Mouse (Mus musculus) layer of hippocampus, adult 9-11 months (tissue): ENCODE results near the gene Slc22a3.

Experiments used
- DNase-seq: peaks from one replicate; pipeline ENCODE4 v3.0.0; 2022

The Slc22a3 gene

DNA sequence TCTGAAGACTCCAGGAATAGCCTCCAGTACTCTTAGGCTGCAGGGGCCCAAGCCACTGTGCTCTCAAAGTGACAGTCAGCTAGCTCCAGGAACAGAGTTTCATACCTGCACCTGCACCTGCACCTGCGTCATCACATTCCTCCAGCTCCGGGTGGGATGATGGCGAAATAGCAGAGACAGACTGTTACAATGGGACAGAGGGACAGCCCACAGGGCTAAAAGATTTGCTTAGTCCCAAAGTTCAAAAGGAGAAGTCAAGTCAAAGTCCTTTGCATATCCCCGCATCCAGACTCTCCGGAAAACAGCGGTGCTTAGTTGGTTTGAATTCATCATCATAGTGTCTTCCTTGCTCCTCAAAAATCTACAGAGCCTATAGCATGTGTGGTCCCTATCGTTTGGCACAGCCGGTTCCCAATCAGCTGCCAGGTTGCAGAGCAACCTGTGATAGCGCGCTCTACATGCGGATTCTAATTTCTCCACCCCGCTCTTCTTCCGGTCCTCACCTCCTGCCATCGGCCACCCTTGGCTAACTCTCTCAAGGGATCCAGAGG is at the start of gene Slc22a3:
TSS of gene Slc22a3 (minus strand) at position 51 of the 551 bp plus-strand sequence.
- no peak for DNase-seq

GRCm38 (mm10) chr17:12534353-12535145 is 27.0 kb upstream of the Slc22a3 start:
- peak; percentile 48 for DNase-seq

GRCm38 (mm10) chr17:12532115-12532514 is 24.6 kb upstream of the Slc22a3 start:
- no peak for DNase-seq

DNA sequence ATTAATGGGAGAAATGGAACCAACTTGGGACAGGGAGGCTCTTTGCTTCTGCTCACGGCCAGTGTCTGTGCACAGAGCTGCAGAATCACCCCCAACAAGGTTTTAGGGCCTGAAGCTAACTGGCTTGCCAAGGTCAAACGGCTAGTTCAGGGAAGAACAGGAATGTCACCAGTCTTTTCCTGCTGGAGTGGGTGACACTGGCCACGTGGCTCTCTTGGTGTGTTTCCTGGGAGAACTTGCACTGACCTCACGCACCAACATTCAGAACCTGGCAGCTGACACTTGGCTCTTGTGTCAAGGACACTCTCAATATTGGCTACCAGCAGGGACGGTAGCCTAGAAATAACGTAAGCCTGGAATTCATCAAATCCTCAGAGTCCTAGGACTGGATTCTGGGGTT is 22.6 kb upstream of the Slc22a3 start:
- no peak for DNase-seq

- DNase-seq: no peak
Observed at GRCm38 (mm10) chr17:12529384-12529985, 22.0 kb upstream of the Slc22a3 start.

DNA sequence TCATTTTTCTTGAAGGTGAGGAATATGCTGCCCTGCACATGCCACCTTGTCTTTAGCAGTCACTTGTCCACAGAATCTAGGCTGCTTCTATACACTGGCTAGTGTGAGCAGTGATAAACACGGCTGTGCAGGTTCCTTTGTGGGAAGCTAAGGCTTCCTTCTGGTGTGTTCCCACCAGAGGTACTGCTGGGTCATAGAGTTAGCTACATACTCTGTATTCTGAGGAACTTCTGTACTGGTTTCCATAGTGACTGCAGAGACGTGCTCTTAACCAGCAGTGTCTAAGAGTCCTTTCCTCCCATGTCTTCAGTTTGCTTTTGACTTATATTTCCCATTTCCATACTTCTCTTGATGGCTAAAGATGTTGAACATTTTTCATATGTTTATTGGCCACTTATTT is 11.6 kb upstream of the Slc22a3 start:
- no peak for DNase-seq

- DNase-seq: no peak
Observed at GRCm38 (mm10) chr17:12518194-12518593, 10.7 kb upstream of the Slc22a3 start.

GRCm38 (mm10) chr17:12513997-12514396 is 6.5 kb upstream of the Slc22a3 start:
- no peak for DNase-seq

DNA sequence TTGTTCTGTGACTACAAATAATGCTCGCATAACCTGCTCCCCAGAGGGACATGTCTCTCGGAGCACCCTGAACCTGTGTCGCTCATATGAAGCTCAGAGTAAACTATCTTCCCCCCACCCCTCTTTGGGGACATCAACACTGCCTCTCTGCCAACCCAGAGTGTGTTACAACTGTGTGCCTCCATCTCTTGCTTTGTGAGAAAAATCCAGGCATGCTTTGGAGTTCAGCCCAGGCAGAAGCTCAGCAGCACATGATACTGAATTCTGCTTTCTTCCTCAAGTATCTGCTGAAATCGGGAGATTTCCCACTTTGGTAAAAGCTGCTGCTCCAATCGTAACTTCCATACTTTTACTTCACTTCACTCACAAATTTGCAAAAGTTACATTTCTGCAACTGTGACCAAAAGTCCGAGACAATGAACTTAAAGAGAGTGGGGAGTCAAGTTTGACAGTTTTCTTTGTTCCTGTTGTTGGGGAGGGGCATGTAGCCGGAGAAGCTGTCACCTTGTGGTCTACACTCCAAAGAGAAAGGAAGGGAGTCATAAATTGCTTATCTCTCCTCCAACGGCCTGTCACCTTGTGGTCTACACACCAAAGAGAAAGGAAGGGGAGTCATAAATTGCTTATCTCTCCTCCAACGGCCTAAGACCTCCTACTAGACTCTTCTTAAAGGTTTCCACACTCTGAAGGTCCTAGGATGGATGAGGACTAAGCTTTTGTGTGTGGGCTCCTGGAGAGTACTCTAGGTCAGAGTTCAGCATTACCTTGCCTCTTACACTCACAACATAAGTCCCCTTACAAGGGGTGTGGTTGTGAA is 5.8 kb upstream of the Slc22a3 start:
- no peak for DNase-seq

- no peak for DNase-seq
Observed at GRCm38 (mm10) chr17:12511193-12511592, 3.7 kb upstream of the Slc22a3 start.

DNA sequence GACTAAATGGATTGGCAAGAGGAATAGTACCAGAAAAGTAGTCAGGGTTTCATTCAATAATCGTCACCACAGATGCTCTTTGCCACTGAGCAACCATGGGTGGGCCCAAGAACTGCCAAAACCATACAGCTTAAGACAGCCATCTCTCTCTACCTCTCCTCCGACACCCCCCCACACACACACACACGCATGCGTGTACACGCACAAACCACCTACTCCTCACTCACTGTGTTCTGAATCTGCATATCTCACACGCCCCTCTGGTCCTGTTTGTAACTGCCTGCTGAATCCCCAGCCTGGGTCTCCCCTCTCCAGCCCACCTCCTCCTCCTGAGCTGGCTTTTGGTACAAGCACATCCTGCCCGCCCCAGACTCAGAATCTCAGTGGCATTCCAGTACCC is 872 bp upstream of the Slc22a3 start:
- no peak for DNase-seq

- DNase-seq: no peak
Observed at GRCm38 (mm10) chr17:12506903-12507563, 471 bp downstream of the Slc22a3 start.

DNA sequence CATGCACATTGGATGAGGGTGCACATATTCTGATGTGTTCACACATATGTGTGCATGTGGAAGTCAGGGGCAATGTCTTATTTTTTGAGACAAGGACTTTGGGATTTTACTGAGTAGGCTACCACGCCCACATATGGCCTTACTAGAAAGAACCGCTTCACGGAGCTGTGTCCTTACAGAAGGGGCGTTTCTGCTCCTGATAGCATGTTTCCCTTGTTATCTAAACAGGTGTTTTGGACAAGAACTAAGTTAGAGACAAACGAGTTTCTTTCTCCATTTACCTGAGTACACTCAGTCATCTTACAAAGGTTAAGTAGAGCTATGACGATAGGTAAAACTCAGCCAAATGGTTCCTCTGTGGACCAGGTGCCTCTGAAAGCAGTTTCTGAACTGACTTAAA is 1.8 kb downstream of the Slc22a3 start:
- no peak for DNase-seq

DNA sequence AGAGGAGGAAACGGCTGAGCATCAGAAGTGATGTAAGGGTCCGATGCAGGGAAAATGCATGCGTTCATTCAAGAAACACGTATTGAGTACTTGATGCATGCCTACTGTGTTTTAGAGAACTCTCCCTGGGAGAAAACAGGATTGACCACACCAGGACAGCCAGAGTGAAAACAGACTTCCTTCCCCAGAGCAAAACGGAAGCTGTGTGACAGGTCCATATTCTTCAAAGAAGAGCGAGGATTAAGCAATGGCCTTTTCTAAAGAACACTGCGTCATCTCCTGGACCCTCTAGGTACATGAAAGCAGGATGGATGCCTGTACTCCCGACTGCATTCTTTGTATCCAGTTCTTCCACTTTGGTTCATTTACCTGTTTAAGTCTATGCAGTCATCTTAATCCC is 8.1 kb downstream of the Slc22a3 start:
- no peak for DNase-seq

DNA sequence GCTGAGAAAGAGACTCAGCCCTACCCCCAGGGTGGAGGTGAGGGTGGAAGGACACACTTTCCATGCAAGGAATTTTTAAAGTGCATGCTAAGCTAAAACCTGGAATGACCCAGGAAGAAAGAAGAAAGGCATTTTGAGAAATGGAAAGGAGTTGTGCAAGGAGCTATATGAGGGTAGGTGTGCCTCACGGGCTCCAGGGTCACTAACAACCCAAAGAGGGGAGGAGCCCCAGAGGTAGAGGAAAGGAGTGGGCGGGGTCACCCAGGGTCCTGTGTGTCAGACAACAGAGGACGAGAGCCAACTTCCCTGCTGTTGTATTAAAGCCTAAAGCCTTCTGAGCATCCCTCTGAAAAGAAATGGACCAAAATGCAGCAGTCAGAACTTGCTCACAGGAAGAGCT is 11.9 kb downstream of the Slc22a3 start:
- DNase-seq: no peak

- no peak for DNase-seq
Observed at GRCm38 (mm10) chr17:12491591-12491990, 15.9 kb downstream of the Slc22a3 start.

GRCm38 (mm10) chr17:12489888-12490287 is 17.6 kb downstream of the Slc22a3 start:
- DNase-seq: no peak

GRCm38 (mm10) chr17:12485657-12486056 is 21.8 kb downstream of the Slc22a3 start:
- no peak for DNase-seq

GRCm38 (mm10) chr17:12479416-12479815 is 28.1 kb downstream of the Slc22a3 start:
- DNase-seq: peak; percentile 13

DNA sequence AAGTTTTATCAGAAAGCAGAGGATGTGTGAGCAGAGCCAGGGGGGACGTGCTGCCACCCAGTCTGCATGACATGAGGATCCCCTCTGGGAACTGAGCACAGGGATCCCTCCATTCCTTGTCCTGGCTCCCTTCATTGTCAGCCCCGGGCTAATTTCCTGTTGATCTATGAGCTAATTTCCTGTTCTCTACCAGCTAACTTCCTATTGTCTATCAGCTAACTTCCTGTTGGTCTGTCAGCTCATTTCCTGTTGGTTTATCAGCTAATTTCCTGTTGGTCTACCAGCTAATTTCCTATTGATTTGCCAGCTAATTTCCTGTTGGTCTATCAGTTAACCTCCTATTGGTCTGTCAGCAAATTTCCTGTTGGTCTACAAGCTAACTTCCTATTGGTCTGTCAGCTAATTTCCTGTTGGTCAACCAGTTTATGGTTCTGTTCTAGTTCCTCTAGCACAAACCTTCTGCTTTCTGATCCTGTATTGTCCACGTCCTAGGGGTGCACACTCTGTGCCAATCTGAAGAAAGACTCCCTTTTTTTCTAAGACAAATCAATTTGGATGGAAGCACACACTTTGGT is 32.9 kb downstream of the Slc22a3 start:
- DNase-seq: no peak

DNA sequence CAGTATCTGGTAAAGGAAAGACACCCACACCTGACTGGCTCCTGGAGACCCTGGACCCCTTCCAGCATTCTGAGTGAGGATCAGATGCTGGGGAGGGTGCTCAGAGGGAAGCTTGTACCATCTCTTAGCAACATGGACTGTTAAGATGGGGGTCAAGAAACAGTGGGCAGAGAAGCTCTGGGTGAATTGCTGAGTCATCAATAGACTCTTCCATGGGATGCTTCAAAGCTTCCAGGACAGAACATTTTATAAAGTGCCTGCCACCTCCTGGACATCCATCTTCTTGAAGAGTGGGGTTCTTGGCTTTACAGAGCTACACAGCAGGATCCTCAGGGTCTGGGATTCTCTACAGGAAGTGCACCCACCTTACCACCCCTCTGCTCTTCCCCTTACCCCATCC is 35.0 kb downstream of the Slc22a3 start:
- no peak for DNase-seq

GRCm38 (mm10) chr17:12468745-12469144 is 38.8 kb downstream of the Slc22a3 start:
- DNase-seq: no peak

- DNase-seq: no peak
Observed at GRCm38 (mm10) chr17:12467642-12468041, 39.9 kb downstream of the Slc22a3 start.
